Mouse (Mus musculus): ENCODE results near the gene Samd15. TPM values are rescaled to one million over a fixed set of nuclear protein-coding genes. Genes with fewer than 3 reads are reported as not detected.
"Not testable (repeated sequence)": the region's sequence is repeated elsewhere in the genome, so short reads cannot be mapped to it uniquely, and the experiment has no call there.

Gene Samd15
- polyA plus RNA-seq (2015; fragmentation: Nextera tagmentation; extraction: Ambion mirVana): 1.3 and 1.4 TPM in 2 replicates

DNA sequence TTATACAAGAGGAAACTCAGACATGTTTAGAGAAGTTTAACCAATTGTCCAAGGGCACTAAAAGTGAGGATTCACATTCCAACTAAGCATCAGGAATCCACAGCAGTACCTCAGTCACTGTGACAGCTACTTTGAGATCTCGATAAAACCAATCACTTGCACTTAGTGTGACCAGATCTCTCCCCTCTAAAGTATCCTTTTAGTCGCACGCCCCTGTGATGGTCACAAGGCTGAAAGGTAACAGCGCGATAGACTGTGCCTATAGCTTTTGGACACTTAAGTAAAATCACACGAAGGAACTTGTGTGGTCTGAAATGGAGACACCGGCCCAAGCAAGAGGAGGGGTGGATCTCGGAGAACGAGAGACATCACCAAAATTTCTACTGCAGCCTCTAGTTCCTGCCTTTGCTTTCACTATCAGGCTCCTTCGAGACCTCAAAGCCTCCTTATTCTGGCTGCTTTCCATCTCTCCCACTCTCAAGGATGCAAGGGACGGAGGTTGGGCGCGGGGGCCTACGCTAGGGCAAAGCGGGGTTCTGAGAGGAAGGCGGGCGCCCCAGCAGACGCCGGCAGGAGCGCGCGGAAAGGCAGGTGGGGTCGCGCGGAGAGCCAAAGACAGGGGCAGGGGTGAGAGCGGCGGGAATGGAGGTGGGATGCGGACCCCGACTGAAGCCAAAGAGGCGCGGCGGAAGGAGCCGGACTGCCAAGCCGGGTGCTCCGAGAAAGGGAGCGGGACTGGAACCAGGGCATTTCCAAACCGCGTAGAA lies at the start of gene Samd15:
TSS of gene Samd15 (plus strand) at position 518 of the 767 bp plus-strand sequence.
- H3K36me3 ChIP-seq (ENCODE audit: insufficient read depth, low read length): no peaks in the 10 kb centered on the region
- H3K27me3 ChIP-seq (replicated peaks; ENCODE audit: insufficient read depth, low read length): no peaks in the 10 kb centered on the region
- H3K4me2 ChIP-seq (replicated peaks; ENCODE audit: low read depth, low read length): peak within 1 kb of the TSS; percentile 92
- DNase-seq (ENCODE audit: low spot score) (peak; percentile 66), ATAC-seq (peak; percentile 55)
- 1% methylated on average over 34 of the region's 38 CpGs for WGBS
- H3K27ac ChIP-seq (ENCODE audit: low read length): no peak within 1 kb of the TSS
- peak within 1 kb of the TSS; percentile 90 for H3K4me3 ChIP-seq (ENCODE audit: low read depth, low read length)
- H3K4me1 ChIP-seq (ENCODE audit: insufficient read depth, low read depth, low read length): 0 out of 2 replicates have a peak, but pooled peaks cover 4% of the 10 kb centered on the region
- no peaks in the 10 kb centered on the region for H3K9me3 ChIP-seq (ENCODE audit: low read length)
- TF ChIP-seq CTCF (IDR thresholded peaks at IDR 0.05) (no peak), EP300 (IDR thresholded peaks at IDR 0.05) (no peak)
- H3K9ac ChIP-seq (replicated peaks; ENCODE audit: low read depth): peak within 1 kb of the TSS; percentile 80

DNA sequence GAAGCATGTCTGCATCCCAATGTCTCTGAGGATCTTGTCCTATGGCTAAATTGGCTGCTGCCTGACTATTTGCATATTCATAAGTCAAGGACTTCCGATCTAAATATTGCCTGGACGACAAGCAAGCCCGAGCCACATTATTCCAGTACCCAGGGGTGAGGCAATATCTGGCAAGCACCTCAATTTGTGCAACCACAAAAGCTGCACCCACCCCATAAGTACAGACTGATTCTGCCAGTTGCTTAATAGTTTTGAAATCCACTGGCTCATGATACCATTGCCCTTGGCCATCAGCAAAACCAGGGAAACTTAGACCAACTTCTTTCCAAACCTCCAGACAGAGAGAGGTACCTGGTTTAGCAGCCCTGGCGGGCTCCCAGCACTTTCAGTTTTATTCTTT lies 45.1 kb upstream of the Samd15 start:
- not testable (repeated sequence) for H3K4me3 ChIP-seq (ENCODE audit: low read depth, low read length); ATAC-seq; H3K27ac ChIP-seq (ENCODE audit: low read length); H3K27me3 ChIP-seq (replicated peaks; ENCODE audit: insufficient read depth, low read length); H3K36me3 ChIP-seq (ENCODE audit: insufficient read depth, low read length); H3K9ac ChIP-seq (replicated peaks; ENCODE audit: low read depth); H3K9me3 ChIP-seq (ENCODE audit: low read length); H3K4me1 ChIP-seq (ENCODE audit: insufficient read depth, low read depth, low read length); H3K4me2 ChIP-seq (replicated peaks; ENCODE audit: low read depth, low read length)
- TF ChIP-seq EP300 (IDR thresholded peaks at IDR 0.05): 0 out of 2 replicates have a peak, but pooled peaks have one; percentile 20
- DNase-seq (ENCODE audit: low spot score): peak; percentile 35
- WGBS: 93% methylated on average over 4 of the region's 4 CpGs

DNA sequence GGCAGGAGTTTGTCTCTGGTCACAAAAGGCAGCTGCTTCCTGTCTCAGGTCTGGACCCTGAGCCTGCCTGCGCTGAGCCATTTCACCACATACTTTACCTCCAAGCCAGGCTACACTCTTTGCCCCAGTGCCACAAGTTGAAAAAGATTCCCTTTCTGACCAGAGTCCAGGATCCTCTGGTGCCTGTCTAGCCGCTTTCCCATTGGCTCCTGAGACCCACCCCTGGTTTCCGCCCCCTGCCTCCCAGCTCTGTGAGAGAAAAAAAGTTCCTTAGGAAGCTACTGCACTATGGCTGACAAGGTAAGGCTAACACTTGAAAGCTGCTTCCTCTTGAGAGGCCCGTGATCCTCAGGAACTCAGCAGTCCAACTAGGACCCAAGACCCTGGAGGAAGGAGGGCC lies 42.2 kb upstream of the Samd15 start:
- WGBS: 32% methylated on average over 4 of the region's 4 CpGs
- no peak for TF ChIP-seq CTCF (IDR thresholded peaks at IDR 0.05)
- no peak for TF ChIP-seq EP300 (IDR thresholded peaks at IDR 0.05)
- H3K4me3 ChIP-seq (ENCODE audit: low read depth, low read length): peak overlapping the region; percentile 28; the same call in 1 of the 2 replicates
- H3K4me1 ChIP-seq (ENCODE audit: insufficient read depth, low read depth, low read length): no peaks in the 10 kb centered on the region
- peak overlapping the region; percentile 50 for H3K4me2 ChIP-seq (replicated peaks; ENCODE audit: low read depth, low read length)
- ATAC-seq (peak; percentile 87), DNase-seq (ENCODE audit: low spot score) (peak; percentile 77)
- H3K9me3 ChIP-seq (ENCODE audit: low read length): no peaks in the 10 kb centered on the region
- no peak overlapping the region for H3K9ac ChIP-seq (replicated peaks; ENCODE audit: low read depth)
- H3K27ac ChIP-seq (ENCODE audit: low read length): peak overlapping the region; percentile 68
- no peaks in the 10 kb centered on the region for H3K27me3 ChIP-seq (replicated peaks; ENCODE audit: insufficient read depth, low read length)
- H3K36me3 ChIP-seq (ENCODE audit: insufficient read depth, low read length): no peaks in the 10 kb centered on the region; the same call in 1 of the 2 replicates

DNA sequence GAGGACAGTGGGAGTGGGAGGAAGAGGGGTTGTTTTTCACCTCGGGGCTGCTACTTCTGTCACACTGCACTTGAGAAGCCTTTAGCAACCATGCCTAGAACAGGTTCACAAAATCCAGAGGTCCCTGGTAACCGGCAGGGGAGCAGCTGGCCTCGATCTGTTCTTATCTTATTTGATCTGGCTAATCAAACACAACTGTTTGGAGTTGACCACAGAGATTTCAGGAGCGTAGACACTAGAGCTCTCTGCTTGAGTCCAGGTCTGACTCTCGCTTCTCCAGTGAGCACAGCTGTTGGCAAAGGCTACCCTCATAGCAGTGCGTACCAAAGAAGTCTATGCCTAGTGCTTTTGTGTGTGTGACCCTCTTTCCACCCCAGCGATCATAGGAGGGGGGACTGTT lies 41.4 kb upstream of the Samd15 start:
- WGBS: 38% methylated on average over 7 of the region's 7 CpGs
- no peaks in the 10 kb centered on the region; the same call in 1 of the 2 replicates for H3K36me3 ChIP-seq (ENCODE audit: insufficient read depth, low read length)
- ATAC-seq (peak; percentile 84), DNase-seq (ENCODE audit: low spot score) (peak; percentile 84)
- H3K27me3 ChIP-seq (replicated peaks; ENCODE audit: insufficient read depth, low read length): no peaks in the 10 kb centered on the region
- H3K9me3 ChIP-seq (ENCODE audit: low read length): no peaks in the 10 kb centered on the region
- no peaks in the 10 kb centered on the region for H3K4me1 ChIP-seq (ENCODE audit: insufficient read depth, low read depth, low read length)
- H3K4me2 ChIP-seq (replicated peaks; ENCODE audit: low read depth, low read length): peak overlapping the region; percentile 50
- no peak for TF ChIP-seq EP300 (IDR thresholded peaks at IDR 0.05)
- TF ChIP-seq CTCF (IDR thresholded peaks at IDR 0.05): peak; percentile 17; the same call in 1 of the 2 replicates
- no peak overlapping the region for H3K9ac ChIP-seq (replicated peaks; ENCODE audit: low read depth)
- H3K4me3 ChIP-seq (ENCODE audit: low read depth, low read length): peak overlapping the region; percentile 28; the same call in 1 of the 2 replicates
- peak overlapping the region; percentile 68 for H3K27ac ChIP-seq (ENCODE audit: low read length)

DNA sequence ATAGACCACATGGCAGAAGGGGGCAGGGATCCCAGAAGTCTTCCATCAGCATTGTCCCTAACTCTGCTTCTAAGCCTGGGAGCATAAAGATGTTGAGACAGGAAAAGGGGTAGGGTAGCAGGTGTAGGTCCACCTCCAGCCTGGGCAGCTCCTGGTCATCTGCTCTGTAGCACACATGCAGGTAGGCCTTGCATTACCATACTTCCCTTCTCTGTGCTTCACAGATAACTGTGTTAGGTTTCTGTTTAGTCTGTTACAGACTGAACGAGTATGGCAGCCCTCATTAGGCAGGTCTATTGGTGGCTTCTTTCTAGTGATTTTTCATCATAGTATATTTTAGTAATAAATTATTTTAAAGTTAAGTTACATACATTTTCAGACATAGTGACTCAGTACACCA lies 39.2 kb upstream of the Samd15 start:
- no peak for DNase-seq (ENCODE audit: low spot score)
- H3K4me1 ChIP-seq (ENCODE audit: insufficient read depth, low read depth, low read length): no peaks in the 10 kb centered on the region
- H3K27me3 ChIP-seq (replicated peaks; ENCODE audit: insufficient read depth, low read length): no peaks in the 10 kb centered on the region
- 63% methylated on average over 1 of the region's 1 CpGs for WGBS
- TF ChIP-seq CTCF (IDR thresholded peaks at IDR 0.05): no peak
- TF ChIP-seq EP300 (IDR thresholded peaks at IDR 0.05): no peak
- ATAC-seq: no peak
- H3K9ac ChIP-seq (replicated peaks; ENCODE audit: low read depth): no peak overlapping the region
- H3K9me3 ChIP-seq (ENCODE audit: low read length): no peaks in the 10 kb centered on the region
- H3K4me3 ChIP-seq (ENCODE audit: low read depth, low read length): no peak overlapping the region
- H3K27ac ChIP-seq (ENCODE audit: low read length): no peak overlapping the region
- H3K4me2 ChIP-seq (replicated peaks; ENCODE audit: low read depth, low read length): no peak overlapping the region
- peaks cover 7% of the 10 kb centered on the region for H3K36me3 ChIP-seq (ENCODE audit: insufficient read depth, low read length)

DNA sequence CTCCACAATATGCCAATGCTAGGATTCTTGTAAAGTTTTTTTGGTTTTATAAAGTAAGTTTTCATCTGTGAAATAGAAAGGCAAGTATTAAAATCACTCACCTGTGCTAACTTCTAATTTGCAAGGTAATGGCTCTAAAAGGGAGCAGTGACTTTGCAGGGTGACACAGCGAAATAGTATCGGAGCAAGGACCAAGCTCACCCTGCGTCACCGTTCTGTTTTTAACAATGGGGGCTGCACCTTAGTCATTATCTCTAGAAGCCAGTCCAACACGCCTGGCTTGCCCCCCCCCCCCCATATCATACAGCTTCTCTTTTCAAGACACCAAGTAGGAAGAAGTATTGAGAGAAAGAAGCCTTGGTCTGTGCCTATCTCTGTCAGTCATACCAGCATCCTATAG lies 38.7 kb upstream of the Samd15 start:
- Histone ChIP-seq H3K27ac (ENCODE audit: low read length) (no peak overlapping the region), H3K9me3 (ENCODE audit: low read length) (no peaks in the 10 kb centered on the region), H3K4me1 (ENCODE audit: insufficient read depth, low read depth, low read length) (no peaks in the 10 kb centered on the region), H3K27me3 (replicated peaks; ENCODE audit: insufficient read depth, low read length) (no peaks in the 10 kb centered on the region), H3K4me2 (replicated peaks; ENCODE audit: low read depth, low read length) (no peak overlapping the region), H3K36me3 (ENCODE audit: insufficient read depth, low read length) (peaks cover 7% of the 10 kb centered on the region), H3K9ac (replicated peaks; ENCODE audit: low read depth) (no peak overlapping the region), H3K4me3 (ENCODE audit: low read depth, low read length) (no peak overlapping the region)
- TF ChIP-seq EP300 (IDR thresholded peaks at IDR 0.05): no peak
- no peak for TF ChIP-seq CTCF (IDR thresholded peaks at IDR 0.05)
- ATAC-seq: no peak
- WGBS: 90% methylated on average over 5 of the region's 5 CpGs
- DNase-seq (ENCODE audit: low spot score): no peak

All from lung, postnatal 0 days (tissue).